Mouse (Mus musculus): ENCODE measurements at regions not wholly inside any gene's neighbourhood (a gene's known extent, or its start where the extent isn't known, plus 50 kb on each side); places are given as distances from the start of the nearest gene placed in this dataset.

DNA sequence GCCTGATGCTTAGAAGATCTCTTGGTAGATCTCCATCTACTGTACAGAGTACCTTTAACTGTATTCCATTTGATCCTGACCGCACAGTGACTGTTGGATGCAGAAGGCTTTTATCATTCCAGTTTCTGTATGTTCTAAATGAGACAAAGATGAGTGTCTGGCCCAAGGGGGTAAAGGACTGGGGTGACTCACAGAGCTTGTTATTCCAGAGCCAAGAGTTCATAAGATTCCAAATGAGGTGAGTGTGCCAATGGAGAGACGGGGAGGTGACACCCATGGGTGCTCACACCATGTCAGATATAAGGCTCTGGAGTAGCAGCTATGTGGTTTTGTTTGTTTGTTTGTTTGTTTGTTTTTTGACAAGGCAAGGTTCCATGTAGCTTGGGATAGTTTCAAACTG lies 54.8 kb upstream of the Lclat1 start:
- TF ChIP-seq POLR2A (IDR thresholded peaks at IDR 0.05; ENCODE audit: low read depth, low read length) (no peak), CTCF (IDR thresholded peaks at IDR 0.05; ENCODE audit: borderline replicate concordance, insufficient read depth, low read length) (no peak)
